Mouse (Mus musculus) telencephalon, adult 2 months (tissue): ENCODE measurements around the gene Hes5.

Experiments used
- DNase-seq: peaks from one replicate; pipeline ENCODE4 v3.0.0-alpha.2; 2011; ENCODE audit warnings: low read depth, low spot score

Hes5 gene

DNA sequence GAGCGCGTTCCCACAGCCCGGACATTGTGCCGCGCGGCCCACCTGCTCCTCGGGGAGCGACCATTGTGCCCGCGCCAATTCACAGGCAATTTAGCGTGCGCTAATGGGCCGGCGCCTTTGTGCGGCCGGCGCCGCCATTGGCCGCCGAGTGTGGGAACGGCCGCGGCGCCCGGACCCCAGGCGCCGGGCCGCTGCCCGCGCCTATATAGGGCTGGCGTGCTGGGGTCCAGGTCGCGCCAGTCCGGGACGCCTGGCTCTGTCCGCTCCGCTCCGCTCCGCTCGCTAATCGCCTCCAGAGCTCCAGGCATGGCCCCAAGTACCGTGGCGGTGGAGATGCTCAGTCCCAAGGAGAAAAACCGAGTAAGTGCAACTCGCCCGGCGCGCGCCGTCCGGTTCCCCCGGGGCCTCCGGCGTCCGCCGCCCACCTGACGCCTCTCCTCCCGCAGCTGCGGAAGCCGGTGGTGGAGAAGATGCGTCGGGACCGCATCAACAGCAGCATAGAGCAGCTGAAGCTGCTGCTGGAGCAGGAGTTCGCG, at the start of gene Hes5:
Gene Hes5 (plus strand): TSS at position 234 of the 536 bp plus-strand sequence.
- no peak for DNase-seq

DNA sequence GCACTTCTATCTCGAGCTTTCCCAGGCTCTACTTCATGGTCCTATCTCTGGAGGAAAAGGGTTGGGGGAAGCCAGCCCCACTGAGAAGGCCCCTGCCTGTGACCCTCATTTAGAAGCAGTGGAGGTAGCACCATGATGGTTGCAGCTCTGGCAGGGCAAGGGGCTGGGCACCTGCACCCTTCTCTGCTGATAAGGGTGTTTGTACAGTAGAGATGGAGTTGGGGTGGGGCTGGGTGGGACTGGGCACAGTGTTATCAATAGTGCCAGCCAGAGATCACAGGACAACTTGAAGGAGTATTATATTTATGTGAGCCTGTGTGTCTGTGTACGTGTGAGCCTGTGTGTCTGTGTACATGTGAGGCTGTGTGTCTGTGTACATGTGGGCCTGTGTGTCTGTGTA, 49.1 kb upstream of the Hes5 start:
- no peak for DNase-seq

DNA sequence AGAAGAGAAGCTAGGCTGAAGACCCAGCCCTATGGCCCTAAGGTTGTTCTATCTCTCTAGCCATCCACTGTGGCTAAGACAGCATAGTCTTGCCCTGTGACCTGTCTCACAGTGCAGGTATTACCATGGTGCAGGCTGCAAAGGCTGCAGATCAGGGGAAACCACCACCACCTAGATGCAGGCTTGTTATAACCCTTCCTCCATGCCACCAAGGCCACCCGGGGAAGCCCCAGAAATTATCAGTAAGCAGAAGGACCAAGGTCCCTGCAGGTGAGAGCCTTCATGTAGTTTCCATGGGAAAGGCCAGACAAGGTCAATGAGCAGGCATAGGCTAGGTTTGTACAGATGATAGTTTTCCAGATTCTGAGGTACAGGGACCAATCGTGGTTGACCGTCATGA, 46.9 kb upstream of the Hes5 start:
- no peak for DNase-seq

DNA sequence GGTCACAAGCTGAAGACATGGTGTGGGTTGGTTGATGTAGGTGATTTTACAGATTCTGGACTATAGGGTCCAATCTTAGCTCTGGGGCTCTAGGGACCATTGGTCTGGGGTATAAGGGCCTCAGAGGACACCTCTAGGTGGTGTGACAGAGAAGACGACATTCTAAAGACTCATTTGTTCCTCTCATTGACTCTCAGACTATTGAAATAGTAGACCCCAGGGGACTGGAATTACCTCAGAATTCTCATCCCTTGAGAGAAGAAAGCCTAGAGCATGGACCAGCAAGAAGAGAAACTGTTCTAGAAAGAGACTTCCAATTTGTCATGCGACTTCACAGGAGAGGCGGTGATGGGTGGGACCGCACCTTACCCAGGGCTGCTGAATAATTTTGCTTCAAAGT, 46.5 kb upstream of the Hes5 start:
- DNase-seq: no peak

DNA sequence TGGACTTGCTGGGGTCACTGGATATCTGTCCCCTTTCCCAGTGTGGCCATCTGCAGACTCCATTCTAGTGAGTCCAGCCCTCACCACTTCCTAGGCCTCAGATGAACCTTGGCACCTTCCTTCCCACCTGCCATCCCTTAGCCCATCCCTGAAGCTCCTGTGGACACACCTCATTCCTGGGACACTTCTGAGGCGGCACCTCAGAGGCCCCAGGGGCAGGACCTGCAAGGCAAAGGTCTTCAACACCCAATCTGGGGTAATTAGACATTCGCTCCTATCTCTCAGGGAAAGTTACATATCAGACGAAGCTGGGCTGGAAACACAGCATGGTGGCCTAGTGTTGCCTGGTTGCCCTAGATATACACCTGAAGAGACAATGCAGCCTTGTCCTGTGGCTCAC, 46.0 kb upstream of the Hes5 start:
- no peak for DNase-seq

DNA sequence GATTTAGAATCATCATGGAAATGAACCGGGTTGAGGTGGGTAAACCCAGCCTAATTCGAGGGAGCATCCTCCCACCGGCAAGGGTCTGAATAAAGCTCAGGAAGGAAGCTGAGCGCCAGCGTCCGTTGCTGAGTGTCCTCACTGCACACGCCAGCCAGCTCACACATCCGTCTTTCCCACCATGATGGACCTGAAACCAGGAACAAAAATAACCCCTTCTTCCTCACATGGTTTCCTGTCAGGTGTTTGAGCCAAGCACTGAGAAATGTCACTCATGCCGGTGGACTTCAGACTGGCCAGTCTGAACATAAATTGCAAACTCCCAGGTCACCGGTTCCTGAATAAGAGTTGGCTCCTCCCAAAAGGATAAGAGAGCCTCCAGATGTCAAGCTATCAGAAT, 45.4 kb upstream of the Hes5 start:
- no peak for DNase-seq

DNA sequence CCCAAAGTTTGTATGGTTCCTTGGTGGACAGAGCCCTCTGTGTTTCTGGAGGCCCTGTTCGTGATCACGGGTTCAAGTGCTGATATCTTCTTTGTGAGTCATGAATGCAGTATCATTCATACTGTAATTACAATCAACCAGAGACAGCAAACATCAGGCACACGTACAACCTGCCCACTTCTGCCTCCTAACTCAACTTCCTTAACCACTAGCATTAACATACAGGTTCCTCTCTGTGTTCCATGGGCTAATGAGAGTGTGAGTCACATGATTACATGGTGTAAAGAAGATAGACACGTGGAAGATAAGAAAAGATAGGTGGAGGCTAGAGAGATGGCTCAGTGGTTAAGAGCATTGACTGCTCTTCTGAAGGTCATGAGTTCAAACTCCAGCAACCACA, 44.1 kb upstream of the Hes5 start:
- no peak for DNase-seq

DNA sequence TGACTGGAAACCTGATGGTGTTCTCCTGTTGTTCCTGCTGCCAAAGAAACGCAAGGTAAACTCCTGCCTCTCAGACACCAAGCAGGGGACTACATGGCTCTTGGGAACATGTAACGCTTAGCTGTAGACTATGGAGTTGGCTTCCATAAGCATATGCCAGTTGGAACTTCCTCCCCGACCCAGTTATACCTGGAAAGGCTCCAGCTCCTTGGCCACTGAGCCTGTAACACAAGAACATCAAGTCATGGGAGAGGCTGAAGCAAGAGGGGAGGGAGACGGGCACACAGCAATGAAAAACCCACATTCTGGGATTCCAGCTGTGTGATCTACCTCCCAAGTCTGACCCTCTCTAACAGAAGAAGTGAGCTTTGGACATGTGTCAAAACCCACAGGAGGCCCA, 38.4 kb upstream of the Hes5 start:
- no peak for DNase-seq

DNA sequence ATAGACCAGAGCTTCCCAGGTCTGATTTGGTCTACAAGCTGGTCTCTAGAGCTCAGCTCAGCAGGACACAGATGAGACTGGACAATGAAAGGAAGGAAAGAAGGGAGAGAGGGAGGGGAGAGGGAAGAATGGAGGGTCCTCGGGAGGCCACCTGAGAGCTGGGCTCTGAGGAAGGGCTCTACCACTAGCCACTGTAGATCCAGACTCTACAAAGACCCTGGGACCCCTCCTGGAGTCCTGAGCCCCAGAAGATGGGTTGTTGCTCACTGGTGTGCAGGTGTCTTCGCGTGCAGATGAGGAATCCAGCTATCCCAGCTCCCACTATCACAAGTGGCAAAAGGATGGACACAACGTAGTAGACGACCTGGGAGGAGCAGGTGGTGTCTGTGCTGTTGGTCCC, 37.8 kb upstream of the Hes5 start:
- DNase-seq: no peak

DNA sequence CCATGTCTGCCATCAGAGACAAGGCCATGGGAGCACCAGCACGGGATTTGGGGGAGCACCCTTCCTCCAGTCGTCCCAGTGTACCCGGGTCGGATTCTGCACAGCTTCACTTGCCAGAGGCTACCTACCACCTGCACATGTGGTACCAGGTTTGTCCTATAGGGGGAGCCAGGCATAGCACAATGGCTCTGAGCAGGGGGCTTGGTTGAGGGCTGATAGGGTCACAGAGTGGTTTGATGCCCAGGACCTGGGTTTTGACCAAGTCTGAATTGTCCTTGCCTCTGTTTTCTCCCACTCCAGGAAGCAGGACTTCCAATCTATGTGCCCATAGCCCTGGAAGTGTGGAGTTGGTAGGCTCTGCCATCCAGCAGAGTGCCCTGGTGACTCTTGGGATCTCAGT, 35.3 kb upstream of the Hes5 start:
- no peak for DNase-seq

DNA sequence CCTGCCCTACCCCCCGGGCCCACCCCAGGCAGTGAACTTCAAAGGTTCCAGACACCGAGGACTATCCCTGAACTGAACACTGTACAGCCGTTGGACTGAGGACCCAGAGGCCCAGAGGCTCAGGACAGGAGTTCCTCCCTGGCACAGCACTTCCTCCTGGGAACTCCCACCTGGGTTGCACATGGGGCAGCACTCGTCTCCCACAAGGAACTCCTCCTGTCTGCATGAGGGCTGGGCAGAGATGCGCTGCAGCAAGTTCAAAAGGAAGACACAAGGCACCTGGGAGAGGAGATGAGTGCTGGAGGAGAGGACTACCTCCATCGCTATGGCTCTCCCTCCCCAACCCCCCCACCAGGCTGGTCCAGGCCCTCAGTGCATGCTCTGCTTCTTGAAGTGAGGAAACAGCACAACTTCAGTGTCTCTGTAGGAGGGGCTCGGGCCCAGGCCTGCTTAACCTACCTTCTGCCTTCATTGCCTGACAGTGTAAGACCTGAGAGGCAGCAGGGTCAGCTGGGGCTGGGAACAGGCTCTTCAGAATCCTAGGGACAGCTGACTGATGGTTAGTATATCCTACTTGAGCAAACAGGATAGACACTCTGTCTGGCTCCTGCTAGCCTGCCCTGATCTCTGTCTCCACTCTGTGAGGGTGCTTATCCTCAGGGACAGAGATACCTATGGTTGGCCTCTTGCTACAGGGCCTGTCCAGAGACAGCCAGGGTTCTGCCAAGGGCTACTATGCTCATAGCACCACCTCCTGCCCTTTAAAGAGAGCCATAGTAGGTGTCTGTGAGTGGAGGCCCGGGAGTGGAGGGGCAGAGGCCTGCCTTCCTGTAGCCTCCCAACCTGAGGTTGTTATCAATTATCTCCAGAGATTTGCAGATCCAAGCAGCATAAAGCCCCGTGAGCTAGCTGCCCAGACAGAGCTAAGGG, 33.5 kb upstream of the Hes5 start:
- no peak for DNase-seq

DNA sequence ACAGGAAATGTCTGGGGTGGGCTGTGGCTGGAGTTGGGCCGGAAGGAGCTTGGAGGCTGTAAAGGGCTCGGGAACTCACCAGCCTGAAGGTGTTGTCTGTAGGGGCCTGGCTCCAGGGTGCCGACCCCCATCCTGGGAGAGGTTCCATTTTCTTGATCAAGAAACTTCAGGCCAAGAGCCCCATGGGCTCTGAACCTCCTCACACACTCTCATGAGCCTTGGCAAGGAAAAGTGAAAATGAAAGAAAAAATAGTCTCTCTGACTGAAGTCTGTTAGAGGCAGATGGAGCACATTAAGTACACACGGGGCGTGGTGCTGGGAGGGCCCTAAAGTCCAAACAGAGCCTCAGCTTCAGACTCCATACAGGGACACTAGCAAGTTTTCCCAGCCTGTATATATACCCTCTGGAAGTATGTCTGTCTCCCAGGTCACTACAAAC, 32.8 kb upstream of the Hes5 start:
- no peak for DNase-seq

DNA sequence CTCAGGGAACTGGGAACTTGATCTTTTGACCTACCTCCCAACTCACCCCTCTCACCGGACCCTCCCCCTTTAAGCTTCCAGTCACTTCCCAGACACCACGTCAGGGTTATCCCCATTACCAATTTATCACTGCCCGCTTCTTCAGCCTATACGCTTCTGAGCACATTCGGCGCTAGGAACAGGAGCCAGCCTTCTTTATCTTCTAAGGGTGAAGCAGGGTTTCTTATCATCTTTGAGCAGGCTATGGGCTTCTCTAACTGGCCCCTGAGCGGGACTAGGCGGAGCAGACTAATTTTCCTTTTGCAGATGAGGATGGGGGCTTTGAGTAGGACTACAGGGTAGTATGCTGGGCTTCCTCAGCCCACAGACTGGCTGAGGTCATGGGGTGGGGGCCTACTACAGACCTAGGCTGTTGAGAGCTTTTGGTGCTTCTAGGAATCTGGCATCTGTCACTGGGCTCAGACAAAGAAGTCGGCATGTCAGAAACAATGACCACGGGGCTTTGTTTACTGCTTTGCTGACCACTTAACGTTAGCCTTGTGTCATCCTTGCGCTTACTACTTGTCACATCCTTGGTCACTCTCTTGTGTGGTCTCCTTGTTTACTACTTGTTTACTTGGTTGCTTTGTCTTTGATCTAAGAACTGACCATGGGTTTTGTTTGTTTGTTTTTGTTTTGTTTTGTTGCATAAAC, 32.2 kb upstream of the Hes5 start, which contains the start of gene Tnfrsf14:
Gene Tnfrsf14 (minus strand): TSS at position 169 of the 693 bp plus-strand sequence.
- no peak for DNase-seq

DNA sequence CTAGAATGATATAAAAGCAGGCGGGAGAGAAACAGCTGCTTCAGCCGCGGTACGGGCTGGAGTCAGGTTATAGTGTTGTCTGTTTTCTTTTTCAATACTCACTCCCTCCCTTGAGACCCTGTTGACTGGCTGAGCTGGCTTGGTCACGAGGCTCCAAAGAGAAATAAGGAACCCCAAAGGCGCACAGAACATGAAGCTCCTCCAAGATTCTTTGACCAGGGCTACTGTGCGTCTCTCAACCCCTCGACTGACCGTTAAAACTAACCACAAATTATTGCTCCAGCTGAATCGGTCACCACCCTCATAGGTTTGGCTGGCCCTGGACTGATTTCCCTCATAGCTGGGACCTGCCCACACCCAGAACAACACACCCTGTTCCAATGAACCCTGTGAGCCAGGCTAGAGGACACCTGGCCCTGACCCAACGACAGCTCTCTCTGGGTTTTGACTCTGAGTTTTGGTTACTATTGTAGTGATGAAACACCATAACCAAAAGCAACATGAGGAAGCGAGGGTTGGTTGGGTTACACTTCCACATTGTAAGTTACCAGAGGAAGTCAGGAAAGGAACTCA, 31.5 kb upstream of the Hes5 start:
- DNase-seq: no peak

DNA sequence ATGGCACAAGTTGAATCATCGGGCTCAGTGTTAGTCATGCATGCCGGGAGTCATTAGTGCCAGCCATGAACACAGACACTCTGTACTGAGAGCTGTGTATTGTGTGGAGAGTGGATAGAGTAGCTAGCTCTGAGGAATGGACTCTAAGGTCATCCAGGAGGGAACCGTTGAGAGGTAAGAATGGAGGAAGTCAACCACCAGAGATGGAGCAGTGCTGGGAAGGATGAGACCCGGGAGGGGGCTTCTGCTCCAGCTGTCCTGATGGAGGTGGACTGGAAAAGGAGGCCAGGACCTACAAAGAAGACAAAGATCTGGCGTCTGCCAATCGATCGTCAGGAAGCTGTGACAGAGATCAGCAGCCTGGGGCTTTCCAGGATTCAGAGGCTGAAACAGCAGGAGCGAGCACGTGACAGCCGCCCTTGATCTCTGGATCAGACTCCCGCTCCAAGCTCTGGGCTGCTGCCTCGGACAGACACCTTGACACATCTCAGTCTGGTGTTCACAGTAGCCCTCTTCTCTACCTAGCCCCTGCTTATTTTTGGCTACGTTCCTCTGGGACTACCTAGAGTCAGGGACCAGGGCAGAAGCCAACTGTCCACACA, 27.3 kb upstream of the Hes5 start:
- DNase-seq: no peak

DNA sequence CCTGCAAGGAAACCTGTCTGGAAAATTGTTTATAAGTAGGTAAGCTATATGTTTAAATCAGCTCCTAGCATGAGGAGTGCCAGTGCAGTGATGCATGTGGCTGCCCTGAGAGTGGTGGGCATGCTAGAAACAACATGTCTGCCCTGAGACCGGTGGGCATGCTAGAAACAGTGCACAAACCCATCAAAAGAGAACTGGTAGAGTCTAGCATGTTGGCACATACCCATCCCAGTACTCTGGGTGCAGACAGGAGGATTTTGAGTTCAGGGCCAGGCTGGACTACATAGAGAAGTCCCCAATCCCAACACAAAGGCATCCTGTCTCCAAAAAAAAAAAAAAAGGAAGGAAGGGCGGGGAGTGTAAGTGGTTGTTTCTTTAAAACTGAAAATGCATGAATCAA, 25.9 kb upstream of the Hes5 start:
- no peak for DNase-seq

DNA sequence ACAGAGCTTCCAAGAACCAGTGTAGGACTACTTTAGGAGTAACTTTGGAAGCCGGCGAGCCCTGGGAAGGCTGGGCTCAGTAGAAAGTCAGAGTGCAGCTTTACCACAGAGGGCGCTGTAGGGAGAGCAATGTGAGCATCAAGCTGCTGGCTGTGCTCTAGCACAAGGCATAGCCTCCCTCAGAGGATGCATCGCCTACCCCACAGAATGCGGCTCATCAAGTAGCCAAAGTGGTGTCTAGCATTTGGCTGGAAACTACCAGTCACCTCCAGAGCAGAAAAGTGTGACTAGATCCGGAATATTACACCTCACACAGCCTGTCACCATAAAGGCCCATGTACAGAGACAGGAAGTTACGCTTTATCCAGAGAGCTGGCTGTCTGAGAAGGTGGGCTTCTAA, 24.9 kb upstream of the Hes5 start:
- no peak for DNase-seq

DNA sequence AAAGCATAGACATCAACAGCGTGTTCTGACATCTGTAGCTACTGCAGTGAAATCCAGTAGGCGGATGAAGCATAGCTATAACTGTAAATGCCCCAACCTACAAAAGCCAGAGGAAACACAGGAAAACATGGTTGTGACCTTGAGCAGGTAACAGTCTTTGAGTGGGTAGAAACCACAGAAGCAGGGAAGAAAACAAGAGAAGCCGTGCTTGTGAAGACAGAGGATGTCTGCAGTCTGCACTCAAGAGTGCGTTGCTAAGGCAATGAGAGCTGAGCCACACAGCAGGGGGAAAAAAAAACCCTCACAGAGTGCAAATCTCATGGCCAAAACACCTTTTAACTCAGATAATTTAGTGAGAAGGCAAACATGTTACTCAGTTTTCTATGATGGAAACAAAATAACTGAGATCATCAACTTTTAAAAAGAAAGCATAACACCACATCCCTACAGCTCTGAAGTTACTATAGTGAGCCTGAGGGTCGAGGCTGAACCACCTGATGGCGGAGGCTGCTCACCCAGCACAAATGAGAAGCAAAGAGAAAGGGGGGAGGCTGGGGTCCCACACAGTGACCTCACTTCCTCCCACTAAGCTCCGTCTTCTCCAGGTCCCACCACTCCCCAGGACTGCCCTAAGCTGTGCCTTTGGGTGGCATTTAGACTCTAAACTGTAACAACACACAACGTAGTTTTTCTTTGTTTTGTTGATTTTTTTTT, 24.0 kb upstream of the Hes5 start:
- no peak for DNase-seq

DNA sequence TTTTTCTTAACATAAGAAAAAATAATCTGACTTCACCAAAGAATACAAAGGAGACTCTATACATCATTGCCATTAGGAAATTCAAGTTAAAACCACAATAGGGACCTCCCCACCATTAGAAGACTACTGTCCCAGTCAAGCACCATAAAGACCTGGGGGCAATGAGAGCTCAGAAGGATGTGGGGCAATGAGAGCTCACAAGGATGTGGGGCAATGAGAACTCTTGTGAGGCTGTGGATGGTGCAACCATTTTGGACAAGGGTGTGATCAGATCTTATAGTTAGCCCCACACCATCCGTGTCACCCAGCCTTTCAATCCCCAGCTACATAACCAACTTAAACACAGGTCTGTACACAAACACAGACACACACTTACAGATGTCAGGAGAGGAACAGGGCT, 23.0 kb upstream of the Hes5 start:
- DNase-seq: no peak

DNA sequence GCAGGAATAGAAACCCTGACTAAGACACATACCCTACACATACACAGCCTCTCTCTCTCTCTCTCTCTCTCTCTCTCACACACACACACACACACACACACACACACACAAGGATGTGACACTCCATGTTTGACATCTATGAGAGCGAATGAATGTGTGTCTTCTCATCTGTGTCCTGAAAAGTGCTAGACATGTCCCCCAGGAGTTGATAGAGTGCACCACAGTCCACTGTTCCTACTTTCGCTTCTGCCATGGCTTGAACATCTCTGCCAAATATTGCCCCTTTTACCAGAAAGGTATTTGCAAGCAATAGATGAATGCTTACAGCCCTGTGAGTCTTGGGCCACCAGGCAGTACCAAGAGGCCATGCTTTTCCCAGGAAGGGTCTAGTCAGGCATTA, 20.6 kb upstream of the Hes5 start:
- DNase-seq: no peak

DNA sequence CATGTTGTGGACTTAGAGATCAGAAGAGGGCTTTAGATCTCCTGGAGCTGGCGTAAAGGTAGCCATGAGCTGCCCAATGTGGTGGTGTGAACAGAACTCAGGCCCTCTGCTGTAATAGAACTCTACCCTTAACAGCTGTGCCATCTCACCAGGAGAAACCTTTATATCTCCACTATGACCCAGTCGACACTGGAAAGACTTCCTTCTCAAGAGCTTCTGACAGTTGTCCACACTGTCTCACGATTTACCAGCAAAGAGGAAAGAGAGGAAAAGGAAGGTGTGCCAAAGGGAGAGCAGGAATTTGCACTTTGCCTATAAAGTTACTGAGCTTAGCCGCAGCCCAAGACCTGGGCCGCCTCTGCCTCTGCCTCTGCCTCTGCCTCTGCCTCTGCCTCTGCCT, 18.9 kb upstream of the Hes5 start:
- no peak for DNase-seq
